Mouse (Mus musculus) heart, postnatal 0 days (tissue): Measurements from ENCODE around the gene Ptgds. TPM values are rescaled to one million over a fixed set of nuclear protein-coding genes. Genes with fewer than 3 reads are reported as not detected.

ENCODE experiments used
- ATAC-seq: fragments of 200-750 bp; cut with Nextera tagmentation; 2 replicates; pipeline ENCODE4 v1.8.0; 2017; ENCODE audit warnings: low read depth, moderate number of reproducible peaks, moderate library complexity; ENCODE audit not compliant: insufficient read depth
- DNase-seq: peaks from one replicate; pipeline ENCODE4 v3.0.0-alpha.2; 2016; ENCODE audit warnings: low spot score
- H3K27ac ChIP-seq: fragments of 300-500 bp; sonication (generic); 2 replicates; pipeline ENCODE4 v1.5.1; 2014; ENCODE audit warnings: low read depth, mild to moderate bottlenecking
- H3K27me3 ChIP-seq: fragments of 300-500 bp; sonication (generic); 2 replicates; pipeline ENCODE4 v1.6.1; 2014; ENCODE audit warnings: low read length, mixed read lengths; ENCODE audit not compliant: control insufficient read depth, insufficient read depth
- H3K36me3 ChIP-seq: fragments of 300-500 bp; sonication (generic); replicated peaks from 2 replicates; pipeline ENCODE4 v1.6.1; 2014; ENCODE audit warnings: low read length, mixed read lengths; ENCODE audit not compliant: control insufficient read depth, insufficient read depth
- H3K4me1 ChIP-seq: fragments of 300-500 bp; sonication (generic); 2 replicates; pipeline ENCODE4 v1.6.1; 2014; ENCODE audit warnings: antibody characterized with exemption; ENCODE audit not compliant: control insufficient read depth, insufficient read depth
- H3K4me2 ChIP-seq: fragments of 300-500 bp; sonication (generic); 2 replicates; pipeline ENCODE4 v1.6.1; 2014; ENCODE audit warnings: low read depth, mild to moderate bottlenecking, low read length, moderate library complexity
- H3K4me3 ChIP-seq: fragments of 300-500 bp; sonication (generic); 2 replicates; pipeline ENCODE4 v1.5.1; 2014; ENCODE audit warnings: low read depth, low read length
- H3K9ac ChIP-seq: fragments of 300-500 bp; sonication (generic); replicated peaks from 2 replicates; pipeline ENCODE4 v1.6.1; 2014; ENCODE audit warnings: low read depth, low read length, mixed read lengths
- H3K9me3 ChIP-seq: fragments of 300-500 bp; sonication (generic); replicated peaks from 2 replicates; pipeline ENCODE4 v1.6.1; 2016; ENCODE audit warnings: low read length; ENCODE audit not compliant: control insufficient read depth
- CTCF ChIP-seq: IDR thresholded peaks from 2 replicates; pipeline ENCODE4 v1.5.1; 2016; ENCODE audit warnings: antibody characterized with exemption, control low read depth, low read depth
- EP300 ChIP-seq: IDR thresholded peaks from 2 replicates; pipeline ENCODE4 v1.6.1; 2016; ENCODE audit warnings: antibody characterized with exemption, low read depth
- WGBS: fragments of 180-500 bp; shearing (Covaris S2); extraction: QIAGEN DNeasy Blood & Tissue Kit; methylation state at CpG from one replicate; pipeline ENCODE4 v1.1.7; 2014; 5-methylcytosine and 5-hydroxymethylcytosine counted together
- polyA plus RNA-seq: library from polyadenylated mRNA; unstranded; fragments of >200 nt; fragmentation: Nextera tagmentation; extraction: Ambion mirVana; gene quantifications from 2 replicates; pipeline ENCODE4 v1.2.1, GENCODE M21; 2015
- total RNA-seq: library from RNA; depleted of rRNA; stranded (reverse); fragments of >200 nt; gene quantifications from 2 replicates; pipeline ENCODE4 v1.2.3, GENCODE M21; 2014; ENCODE audit warnings: low replicate concordance

Gene Ptgds
- total and polyA plus RNA-seq, 2 experiments from 2014 or later = 356 to 711 TPM

GRCm38 (mm10) chr2:25432326-25433098, 37.3 kb downstream of the Ptgds start:
- WGBS = 73% methylated on average over 11 of the region's 11 CpGs
- Histone ChIP-seq H3K4me1 (peaks cover 4% of the 10 kb centered on the region; the same call in 1 of the 2 replicates), H3K4me3 (no peak overlapping the region), H3K4me2 (no peak overlapping the region), H3K9me3 (no peaks in the 10 kb centered on the region), H3K36me3 (peaks cover 7% of the 10 kb centered on the region; the same call in 1 of the 2 replicates), H3K27me3 (no peaks in the 10 kb centered on the region), H3K27ac (no peak overlapping the region), H3K9ac (no peak overlapping the region)
- no peak for TF ChIP-seq CTCF
- no peak for TF ChIP-seq EP300
- no peak for ATAC-seq
- no peak for DNase-seq

GRCm38 (mm10) chr2:25431308-25431855, 38.5 kb downstream of the Ptgds start:
- H3K36me3 ChIP-seq = peaks cover 6% of the 10 kb centered on the region; the same call in 1 of the 2 replicates
- H3K9me3 ChIP-seq = no peaks in the 10 kb centered on the region
- no peak overlapping the region for H3K27ac ChIP-seq
- DNase-seq = no peak
- peaks cover 3% of the 10 kb centered on the region; the same call in 1 of the 2 replicates for H3K27me3 ChIP-seq
- H3K4me1 ChIP-seq = peaks cover 4% of the 10 kb centered on the region; the same call in 1 of the 2 replicates
- no peak overlapping the region for H3K4me3 ChIP-seq
- H3K4me2 ChIP-seq = no peak overlapping the region
- 87% methylated on average over 6 of the region's 6 CpGs for WGBS
- TF ChIP-seq EP300 (no peak), CTCF (no peak)
- H3K9ac ChIP-seq = no peak overlapping the region
- ATAC-seq = no peak

GRCm38 (mm10) chr2:25430395-25431233, 39.2 kb downstream of the Ptgds start:
- WGBS = 84% methylated on average over 17 of the region's 17 CpGs
- no peak overlapping the region for H3K4me2 ChIP-seq
- no peaks in the 10 kb centered on the region for H3K9me3 ChIP-seq
- peaks cover 6% of the 10 kb centered on the region; the same call in 1 of the 2 replicates for H3K36me3 ChIP-seq
- peaks cover 11% of the 10 kb centered on the region for H3K27me3 ChIP-seq
- H3K4me3 ChIP-seq = no peak overlapping the region
- no peak for ATAC-seq
- no peak for DNase-seq
- peaks cover 4% of the 10 kb centered on the region; the same call in 1 of the 2 replicates for H3K4me1 ChIP-seq
- H3K27ac ChIP-seq = no peak overlapping the region
- no peak for TF ChIP-seq CTCF
- no peak for TF ChIP-seq EP300
- no peak overlapping the region for H3K9ac ChIP-seq

- WGBS = 60% methylated on average over 5 of the region's 5 CpGs
- ATAC-seq = no peak
- H3K9ac ChIP-seq = 0 out of 2 replicates have a peak overlapping the region, but pooled peaks have one; percentile 79
- H3K9me3 ChIP-seq = no peaks in the 10 kb centered on the region
- H3K27ac ChIP-seq = no peak overlapping the region
- peaks cover 21% of the 10 kb centered on the region for H3K27me3 ChIP-seq
- H3K36me3 ChIP-seq = 0 out of 2 replicates have a peak, but pooled peaks cover 1% of the 10 kb centered on the region
- TF ChIP-seq CTCF (no peak), EP300 (no peak)
- DNase-seq = no peak
- H3K4me1 ChIP-seq = peaks cover 4% of the 10 kb centered on the region; the same call in 1 of the 2 replicates
- H3K4me2 ChIP-seq = peak overlapping the region; percentile 99
- peak overlapping the region; percentile 81; the same call in 1 of the 2 replicates for H3K4me3 ChIP-seq
Observed at GRCm38 (mm10) chr2:25429435-25430180, 40.2 kb downstream of the Ptgds start.
